Mouse (Mus musculus) G1E (cell line): ENCODE data around the gene Dmwd.

ENCODE experiments used
- CTCF ChIP-seq: IDR thresholded peaks from 2 replicates; pipeline ENCODE4 v1.5.1; 2012; ENCODE audit warnings: low read depth, low read length, inconsistent platforms, mixed read lengths
- GATA2 ChIP-seq: IDR thresholded peaks from 2 replicates; pipeline ENCODE4 v1.6.1; 2012; ENCODE audit warnings: low read depth, low read length, inconsistent platforms, borderline replicate concordance

DNA sequence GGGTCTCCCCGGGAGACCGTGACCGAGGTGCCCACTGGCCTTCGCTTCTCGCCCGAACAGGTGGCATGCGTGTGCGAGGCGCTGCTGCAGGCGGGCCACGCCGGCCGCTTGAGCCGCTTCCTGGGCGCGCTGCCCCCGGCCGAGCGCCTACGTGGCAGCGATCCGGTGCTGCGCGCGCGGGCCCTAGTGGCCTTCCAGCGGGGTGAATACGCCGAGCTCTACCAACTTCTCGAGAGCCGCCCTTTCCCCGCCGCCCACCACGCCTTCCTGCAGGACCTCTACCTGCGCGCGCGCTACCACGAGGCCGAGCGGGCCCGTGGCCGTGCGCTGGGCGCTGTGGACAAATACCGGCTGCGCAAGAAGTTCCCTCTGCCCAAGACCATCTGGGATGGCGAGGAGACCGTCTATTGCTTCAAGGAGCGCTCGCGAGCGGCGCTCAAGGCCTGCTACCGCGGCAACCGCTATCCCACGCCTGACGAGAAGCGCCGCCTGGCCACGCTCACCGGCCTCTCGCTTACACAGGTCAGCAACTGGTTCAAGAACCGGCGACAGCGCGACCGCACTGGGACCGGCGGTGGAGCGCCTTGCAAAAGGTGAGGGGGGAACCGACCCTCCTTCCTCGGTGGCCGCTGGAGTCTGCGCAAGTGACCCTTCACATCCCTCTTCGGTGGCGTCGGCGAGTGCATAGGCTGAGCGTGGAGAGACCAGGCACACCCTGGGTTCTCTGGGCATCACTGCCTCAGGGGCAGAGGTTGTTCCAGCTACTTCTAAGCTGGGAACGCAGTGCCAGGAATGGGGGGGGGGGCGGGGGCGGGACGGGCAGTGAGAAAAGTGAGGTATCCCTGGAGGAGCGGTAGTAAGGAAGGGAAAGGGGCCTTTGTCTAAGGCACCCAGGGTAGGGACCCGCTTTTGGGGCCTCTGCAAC, 19.1 kb downstream of the Dmwd start:
- TF ChIP-seq GATA2 (no peak), CTCF (no peak)
